In the genomic region with DNA sequence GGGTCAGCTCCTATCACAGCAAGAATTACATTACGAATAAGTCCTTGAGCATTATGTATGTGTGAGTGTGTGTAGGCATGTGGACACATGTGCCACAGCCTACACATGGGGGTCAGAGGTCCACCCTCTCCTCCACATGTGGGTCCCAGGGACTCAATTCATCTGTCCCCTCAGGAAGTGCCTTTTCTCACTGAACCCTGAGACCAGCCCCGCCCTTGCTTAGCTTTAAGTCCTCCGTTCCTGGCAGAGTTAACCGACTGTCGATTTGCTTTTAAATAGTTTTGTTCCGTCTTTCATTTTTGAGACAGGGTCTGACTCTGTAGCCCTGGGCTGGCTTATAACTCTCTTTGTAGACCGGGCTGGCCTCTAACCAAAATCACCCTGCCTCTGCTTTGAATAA, we compare ENCODE assay signal across 9 mouse cellular contexts. TPM values are rescaled to one million over a fixed set of nuclear protein-coding genes. Genes with fewer than 3 reads are reported as not detected.
DNase-seq lines count a peak whose midpoint lies in the region; ATAC-seq and TF ChIP-seq lines count a peak whose summit lies in the region.
"Had no signal": no experiment of that assay in that cellular context is flagged by ENCODE, and none has a peak within 500 bp of the region (broad histone marks: within the 10 kb centered on the region; RNA-seq: fewer than 3 reads in every experiment).

No protein-coding gene starts in this region.

- H3K27me3 ChIP-seq in midbrain, embryonic 12.5 days = peaks cover 7% of the 10 kb centered on the region; the same call in 1 of the 2 replicates
- no peaks in the 10 kb centered on the region for H3K27me3 ChIP-seq in midbrain, postnatal 0 days (ENCODE audit: insufficient read depth, low read length)
- H3K27me3 ChIP-seq in hindbrain, postnatal 0 days (ENCODE audit: insufficient read depth, low read length) = no peaks in the 10 kb centered on the region
- peaks cover 8% of the 10 kb centered on the region for H3K27me3 ChIP-seq in neural tube, embryonic 13.5 days

- H3K4me1 ChIP-seq in midbrain, embryonic 12.5 days = peaks cover 19% of the 10 kb centered on the region
- H3K4me1 ChIP-seq in midbrain, postnatal 0 days (ENCODE audit: insufficient read depth, low read length) = no peaks in the 10 kb centered on the region
- no peaks in the 10 kb centered on the region; the same call in 1 of the 2 replicates for H3K4me1 ChIP-seq in hindbrain, postnatal 0 days (ENCODE audit: insufficient read depth, low read length)
- peaks cover 26% of the 10 kb centered on the region for H3K4me1 ChIP-seq in neural tube, embryonic 13.5 days (replicated peaks)

- peak; percentile 37 for DNase-seq in CD4-positive, CD25-positive, alpha-beta regulatory T cell, adult 2 months (ENCODE audit: low read depth, low spot score)
- no peak for DNase-seq in midbrain, postnatal 0 days (ENCODE audit: low spot score)
- DNase-seq in hindbrain, postnatal 0 days (ENCODE audit: low spot score) = no peak
- no peak for DNase-seq in ovary, postnatal 14 days (ENCODE audit: low spot score)
- DNase-seq in layer of hippocampus, adult 11-12 months (ENCODE audit: low spot score) = no peak
- DNase-seq: cerebellum, adult 11 months had no signal

- no peak for ATAC-seq in CD4-positive, CD25-positive, alpha-beta regulatory T cell, adult 4 months
- ATAC-seq in midbrain, embryonic 12.5 days (ENCODE audit: low FRiP score, low read depth) = no peak
- no peak for ATAC-seq in midbrain, postnatal 0 days (ENCODE audit: low FRiP score)
- ATAC-seq in hindbrain, postnatal 0 days = no peak
- ATAC-seq in neural tube, embryonic 13.5 days (ENCODE audit: low read depth) = no peak

- H3K9me3 ChIP-seq in midbrain, embryonic 12.5 days = no peaks in the 10 kb centered on the region
- H3K9me3 ChIP-seq in midbrain, postnatal 0 days (ENCODE audit: low read length) = no peaks in the 10 kb centered on the region
- no peaks in the 10 kb centered on the region for H3K9me3 ChIP-seq in hindbrain, postnatal 0 days (ENCODE audit: low read length)
- no peaks in the 10 kb centered on the region for H3K9me3 ChIP-seq in neural tube, embryonic 13.5 days

- no peak overlapping the region for H3K9ac ChIP-seq in midbrain, embryonic 12.5 days (replicated peaks)
- no peak overlapping the region for H3K9ac ChIP-seq in midbrain, postnatal 0 days (replicated peaks; ENCODE audit: low read length, poor library complexity, severe bottlenecking)
- H3K9ac ChIP-seq in hindbrain, postnatal 0 days (replicated peaks; ENCODE audit: low read length) = no peak overlapping the region
- H3K9ac ChIP-seq in neural tube, embryonic 13.5 days = no peak overlapping the region

- peak overlapping the region; percentile 53 for H3K4me2 ChIP-seq in midbrain, embryonic 12.5 days (replicated peaks)
- no peak overlapping the region for H3K4me2 ChIP-seq in midbrain, postnatal 0 days (ENCODE audit: low read depth, low read length, poor library complexity, severe bottlenecking)
- H3K4me2 ChIP-seq in hindbrain, postnatal 0 days (ENCODE audit: low read depth, low read length) = peak overlapping the region; percentile 56; the same call in 1 of the 2 replicates
- peak overlapping the region; percentile 57 for H3K4me2 ChIP-seq in neural tube, embryonic 13.5 days

- TF ChIP-seq CTCF in midbrain, postnatal 0 days (IDR thresholded peaks at IDR 0.05) = no peak
- no peak for TF ChIP-seq CTCF in hindbrain, postnatal 0 days (IDR thresholded peaks at IDR 0.05; ENCODE audit: low read depth)

- H3K27ac ChIP-seq in midbrain, embryonic 12.5 days (replicated peaks) = no peak overlapping the region
- H3K27ac ChIP-seq in midbrain, postnatal 0 days (ENCODE audit: low read depth, low read length) = no peak overlapping the region
- no peak overlapping the region for H3K27ac ChIP-seq in hindbrain, postnatal 0 days
- H3K27ac ChIP-seq in neural tube, embryonic 13.5 days (replicated peaks) = no peak overlapping the region

- no peaks in the 10 kb centered on the region for H3K36me3 ChIP-seq in midbrain, embryonic 12.5 days
- H3K36me3 ChIP-seq in midbrain, postnatal 0 days (ENCODE audit: insufficient read depth, low read length) = no peaks in the 10 kb centered on the region
- no peaks in the 10 kb centered on the region for H3K36me3 ChIP-seq in hindbrain, postnatal 0 days (ENCODE audit: insufficient read depth, low read length)
- H3K36me3 ChIP-seq in neural tube, embryonic 13.5 days = no peaks in the 10 kb centered on the region

- WGBS in midbrain, embryonic 12.5 days = 24% methylated on average over 7 of the region's 7 CpGs
- WGBS in midbrain, postnatal 0 days = 41% methylated on average over 7 of the region's 7 CpGs
- 33% methylated on average over 7 of the region's 7 CpGs for WGBS in hindbrain, postnatal 0 days
- WGBS in neural tube, embryonic 13.5 days = 34% methylated on average over 7 of the region's 7 CpGs

- no peak overlapping the region for H3K4me3 ChIP-seq in midbrain, embryonic 12.5 days
- no peak overlapping the region for H3K4me3 ChIP-seq in midbrain, postnatal 0 days (ENCODE audit: low read depth, low read length)
- H3K4me3 ChIP-seq in hindbrain, postnatal 0 days (ENCODE audit: low read length) = no peak overlapping the region
- no peak overlapping the region for H3K4me3 ChIP-seq in neural tube, embryonic 13.5 days

RNA-seq across cellular contexts. Expression of gene Zfp217, which starts 5.0 kb away (rescaled TPM):
- 10 to 100 TPM in 1 of 2 experiments, 1 to 10 TPM in 1; 8.1 to 10.4 TPM for polyA plus RNA-seq in CD4-positive, CD25-positive, alpha-beta regulatory T cell, adult 4 months (2017; shearing (Covaris generic))
- 3.0 and 3.5 TPM in 2 replicates for polyA plus RNA-seq in midbrain, embryonic 12.5 days (2016; fragmentation: Nextera tagmentation; extraction: Ambion mirVana)
- 3.7 and 3.8 TPM in 2 replicates for total RNA-seq in midbrain, postnatal 0 days (2014; rRNA removed)
- polyA plus RNA-seq in midbrain, postnatal 0 days (2015; fragmentation: Nextera tagmentation; extraction: Ambion mirVana) = 0.44 and 0.49 TPM in 2 replicates
- 3.5 and 8.5 TPM in 2 replicates for total RNA-seq in hindbrain, postnatal 0 days (2014; rRNA removed)
- polyA plus RNA-seq in hindbrain, postnatal 0 days (2015; fragmentation: Nextera tagmentation; extraction: Ambion mirVana) = 0.59 and 0.61 TPM in 2 replicates
- polyA plus RNA-seq in neural tube, embryonic 13.5 days (2015; fragmentation: Nextera tagmentation; extraction: Ambion mirVana) = 1.3 and 2.0 TPM in 2 replicates
